Mouse (Mus musculus): Measurements from ENCODE around the gene Neb. TPM values are rescaled to one million over a fixed set of nuclear protein-coding genes. Genes with fewer than 3 reads are reported as not detected.

Gene Neb
- 10 to 100 TPM in 1 of 4 experiments, 1 to 10 TPM in 1, under 1 TPM in 2; 0.32 to 10.3 (median 2.4) TPM for total RNA-seq (2022)

GRCm38 (mm10) chr2:52378448-52378804 is at the start of gene Neb:
Gene Neb (minus strand): TSS chr2:52378474.
- peak; percentile 7 for DNase-seq

- no peak for DNase-seq
Observed at GRCm38 (mm10) chr2:52427383-52427782, 49.1 kb upstream of the Neb start.

- no peak for DNase-seq
Observed at GRCm38 (mm10) chr2:52426041-52426440, 47.8 kb upstream of the Neb start.

GRCm38 (mm10) chr2:52425523-52425795 is 47.2 kb upstream of the Neb start:
- DNase-seq: no peak

GRCm38 (mm10) chr2:52424747-52425522 is 46.7 kb upstream of the Neb start, which contains the start of gene Arl5a:
Gene Arl5a (minus strand): TSS chr2:52424901.
- DNase-seq: peak; percentile 90

- DNase-seq: peak; percentile 36
Observed at GRCm38 (mm10) chr2:52424248-52424728, 46.0 kb upstream of the Neb start.

- no peak for DNase-seq
Observed at GRCm38 (mm10) chr2:52423611-52424247, 45.5 kb upstream of the Neb start.

GRCm38 (mm10) chr2:52422871-52423610 is 44.8 kb upstream of the Neb start:
- no peak for DNase-seq

- no peak for DNase-seq
Observed at GRCm38 (mm10) chr2:52421197-52421596, 42.9 kb upstream of the Neb start.

GRCm38 (mm10) chr2:52420001-52420710 is 41.9 kb upstream of the Neb start:
- no peak for DNase-seq

- no peak for DNase-seq
Observed at GRCm38 (mm10) chr2:52419295-52419694, 41.0 kb upstream of the Neb start.

- no peak for DNase-seq
Observed at GRCm38 (mm10) chr2:52412524-52413037, 34.3 kb upstream of the Neb start.

GRCm38 (mm10) chr2:52406480-52406879 is 28.2 kb upstream of the Neb start:
- no peak for DNase-seq

- DNase-seq: no peak
Observed at GRCm38 (mm10) chr2:52405238-52405637, 27.0 kb upstream of the Neb start.

GRCm38 (mm10) chr2:52394529-52394928 is 16.3 kb upstream of the Neb start:
- no peak for DNase-seq

GRCm38 (mm10) chr2:52390415-52390975 is 12.2 kb upstream of the Neb start:
- DNase-seq: no peak

GRCm38 (mm10) chr2:52389975-52390374 is 11.7 kb upstream of the Neb start:
- no peak for DNase-seq

- DNase-seq: no peak
Observed at GRCm38 (mm10) chr2:52386451-52386850, 8.2 kb upstream of the Neb start.

- DNase-seq: peak; percentile 12
Observed at GRCm38 (mm10) chr2:52386037-52386436, 7.8 kb upstream of the Neb start.

- DNase-seq: no peak
Observed at GRCm38 (mm10) chr2:52378848-52379261, 581 bp upstream of the Neb start.

GRCm38 (mm10) chr2:52377706-52378447 is 397 bp downstream of the Neb start:
- DNase-seq: no peak
